Comparison of ENCODE assay signal across 18 mouse cellular contexts in genomic region chr14:74981016-74981415, GRCm38 (mm10). TPM values are rescaled to one million over a fixed set of nuclear protein-coding genes. Genes with fewer than 3 reads are reported as not detected.
A peak's percentile ranks its signal among the peaks of the same experiment; 100 is the strongest.
DNase-seq lines count a peak whose midpoint lies in the region; ATAC-seq lines count a peak whose summit lies in the region.
"Had no signal": no experiment of that assay in that cellular context is flagged by ENCODE, and none has a peak within 500 bp of the region (broad histone marks: within the 10 kb centered on the region; RNA-seq: fewer than 3 reads in every experiment).

No protein-coding gene starts in this region.

- no peak; the same call in 1 of the 2 replicates for ATAC-seq in hindbrain, embryonic 12.5 days (ENCODE audit: low FRiP score)
- ATAC-seq in neural tube, embryonic 12.5 days (ENCODE audit: low FRiP score, low read depth) = 0 out of 2 replicates have a peak, but pooled peaks have one; percentile 41
- no peak for ATAC-seq in neural tube, embryonic 15.5 days (ENCODE audit: low FRiP score)
- ATAC-seq: forebrain, embryonic 14.5 days had no signal

- H3K27me3 ChIP-seq in hindbrain, embryonic 10.5 days (ENCODE audit: insufficient read depth, poor library complexity, severe bottlenecking) = no peaks in the 10 kb centered on the region
- no peaks in the 10 kb centered on the region for H3K27me3 ChIP-seq in hindbrain, embryonic 12.5 days
- H3K27me3 ChIP-seq in neural tube, embryonic 12.5 days (replicated peaks) = no peaks in the 10 kb centered on the region
- H3K27me3 ChIP-seq in neural tube, embryonic 15.5 days (replicated peaks) = no peaks in the 10 kb centered on the region
- H3K27me3 ChIP-seq: embryonic facial prominence, embryonic 15.5 days; hindbrain, embryonic 13.5 days had no signal

- H3K4me3 ChIP-seq in hindbrain, embryonic 10.5 days = no peak overlapping the region
- H3K4me3 ChIP-seq in hindbrain, embryonic 12.5 days = no peak overlapping the region
- no peak overlapping the region for H3K4me3 ChIP-seq in neural tube, embryonic 12.5 days
- H3K4me3 ChIP-seq in neural tube, embryonic 15.5 days (replicated peaks) = no peak overlapping the region
- H3K4me3 ChIP-seq: embryonic facial prominence, embryonic 15.5 days; erythroblast, embryonic 14.5 days; forebrain, embryonic 10.5 days; heart, embryonic 12.5 days; hindbrain, embryonic 13.5 days had no signal

- no peaks in the 10 kb centered on the region for H3K4me1 ChIP-seq in hindbrain, embryonic 10.5 days (replicated peaks)
- H3K4me1 ChIP-seq in hindbrain, embryonic 12.5 days = 0 out of 2 replicates have a peak, but pooled peaks cover 3% of the 10 kb centered on the region
- H3K4me1 ChIP-seq in neural tube, embryonic 12.5 days = no peaks in the 10 kb centered on the region
- H3K4me1 ChIP-seq in neural tube, embryonic 15.5 days = peaks cover 4% of the 10 kb centered on the region; the same call in 1 of the 2 replicates
- H3K4me1 ChIP-seq: embryonic facial prominence, embryonic 15.5 days; hindbrain, embryonic 13.5 days had no signal

- H3K4me2 ChIP-seq in hindbrain, embryonic 12.5 days (replicated peaks) = no peak overlapping the region
- no peak overlapping the region for H3K4me2 ChIP-seq in neural tube, embryonic 12.5 days (replicated peaks)
- no peak overlapping the region for H3K4me2 ChIP-seq in neural tube, embryonic 15.5 days
- H3K4me2 ChIP-seq: embryonic facial prominence, embryonic 15.5 days; heart, embryonic 12.5 days; hindbrain, embryonic 13.5 days had no signal

- no peaks in the 10 kb centered on the region for H3K36me3 ChIP-seq in hindbrain, embryonic 10.5 days
- no peaks in the 10 kb centered on the region for H3K36me3 ChIP-seq in hindbrain, embryonic 12.5 days
- H3K36me3 ChIP-seq in neural tube, embryonic 12.5 days = no peaks in the 10 kb centered on the region
- no peaks in the 10 kb centered on the region for H3K36me3 ChIP-seq in neural tube, embryonic 15.5 days
- H3K36me3 ChIP-seq: embryonic facial prominence, embryonic 15.5 days; forebrain, embryonic 10.5 days; heart, embryonic 12.5 days; hindbrain, embryonic 13.5 days had no signal

- no peaks in the 10 kb centered on the region for H3K9me3 ChIP-seq in hindbrain, embryonic 10.5 days
- H3K9me3 ChIP-seq in hindbrain, embryonic 12.5 days (replicated peaks) = no peaks in the 10 kb centered on the region
- no peaks in the 10 kb centered on the region for H3K9me3 ChIP-seq in neural tube, embryonic 12.5 days
- H3K9me3 ChIP-seq in neural tube, embryonic 15.5 days (replicated peaks) = no peaks in the 10 kb centered on the region
- H3K9me3 ChIP-seq: embryonic facial prominence, embryonic 15.5 days; forebrain, embryonic 10.5 days; heart, embryonic 12.5 days; hindbrain, embryonic 13.5 days had no signal

- H3K27ac ChIP-seq in hindbrain, embryonic 10.5 days = no peak overlapping the region
- no peak overlapping the region for H3K27ac ChIP-seq in hindbrain, embryonic 12.5 days
- no peak overlapping the region for H3K27ac ChIP-seq in neural tube, embryonic 12.5 days
- no peak overlapping the region for H3K27ac ChIP-seq in neural tube, embryonic 15.5 days (replicated peaks)
- H3K27ac ChIP-seq: embryonic facial prominence, embryonic 15.5 days; forebrain, embryonic 10.5 days; hindbrain, embryonic 13.5 days had no signal

- H3K9ac ChIP-seq in hindbrain, embryonic 12.5 days = no peak overlapping the region
- H3K9ac ChIP-seq in neural tube, embryonic 12.5 days = no peak overlapping the region
- no peak overlapping the region for H3K9ac ChIP-seq in neural tube, embryonic 15.5 days (replicated peaks)
- H3K9ac ChIP-seq: embryonic facial prominence, embryonic 15.5 days; heart, embryonic 12.5 days; hindbrain, embryonic 13.5 days had no signal

- peak; percentile 14 for DNase-seq in hindbrain, embryonic 10.5 days (ENCODE audit: low spot score)
- DNase-seq in hindlimb bud, embryonic 11.5 days (ENCODE audit: extremely low spot score, low read depth, low spot score) = peak; percentile 14
- no peak for DNase-seq in left cerebral cortex, adult 8-10 months (ENCODE audit: low spot score in 2 of 2)
- no peak for DNase-seq in layer of hippocampus, postnatal 14 days (ENCODE audit: low spot score in 2 of 2)
- DNase-seq: adrenal gland, postnatal 10 days; cerebellum, adult 11 months; cerebellum, adult 8-10 months; cerebellum, postnatal 14 days; gastrocnemius, postnatal 10 days had no signal

- WGBS in hindbrain, embryonic 10.5 days = 63% methylated on average over 3 of the region's 3 CpGs
- WGBS in hindbrain, embryonic 12.5 days = 50% methylated on average over 3 of the region's 3 CpGs
- 44% methylated on average over 3 of the region's 3 CpGs for WGBS in neural tube, embryonic 12.5 days
- 40% methylated on average over 3 of the region's 3 CpGs for WGBS in neural tube, embryonic 15.5 days

RNA-seq across cellular contexts. Expression of gene Lrch1, which starts 33.3 kb away (rescaled TPM):
- polyA plus RNA-seq in hindbrain, embryonic 10.5 days (2016; fragmentation: Nextera tagmentation; extraction: Ambion mirVana) = 6.8 and 8.2 TPM in 2 replicates
- 13.3 and 23.4 TPM in 2 replicates for polyA plus RNA-seq in hindbrain, embryonic 12.5 days (2016; fragmentation: Nextera tagmentation; extraction: Ambion mirVana)
- 12.2 and 12.5 TPM in 2 replicates for polyA plus RNA-seq in neural tube, embryonic 12.5 days (2016; fragmentation: Nextera tagmentation; extraction: Ambion mirVana)
- polyA plus RNA-seq in neural tube, embryonic 15.5 days (2015; fragmentation: Nextera tagmentation; extraction: Ambion mirVana) = 19.6 and 20.6 TPM in 2 replicates
- 10 to 100 TPM; 13.6 to 26.9 (median 19.1) TPM for total RNA-seq in left cerebral cortex, adult 8-10 months (2022)
- 10 to 100 TPM; 21.9 to 24.1 TPM for total RNA-seq in layer of hippocampus, postnatal 14 days (2021)

RNA-seq across cellular contexts. Expression of gene Rubcnl, which starts 34.8 kb away (rescaled TPM):
- 0.13 and 0.29 TPM in 2 replicates for polyA plus RNA-seq in hindbrain, embryonic 10.5 days (2016; fragmentation: Nextera tagmentation; extraction: Ambion mirVana)
- polyA plus RNA-seq in hindbrain, embryonic 12.5 days (2016; fragmentation: Nextera tagmentation; extraction: Ambion mirVana) = 0.08 and 0.23 TPM in 2 replicates
- polyA plus RNA-seq in neural tube, embryonic 12.5 days (2016; fragmentation: Nextera tagmentation; extraction: Ambion mirVana) = 0.14 and 0.42 TPM in 2 replicates
- polyA plus RNA-seq in neural tube, embryonic 15.5 days (2015; fragmentation: Nextera tagmentation; extraction: Ambion mirVana) = 0.10 and 0.69 TPM in 2 replicates
- 1 to 10 TPM; 1.2 to 3.1 (median 2.0) TPM for total RNA-seq in left cerebral cortex, adult 8-10 months (2022)
- 1 to 10 TPM; 1.2 to 1.4 TPM for total RNA-seq in layer of hippocampus, postnatal 14 days (2021)

Comparison
In these comparisons a context has a peak if more than half of its experiments do, and no peak if none do; other contexts are left out.
1. DNase-seq: peak in hindbrain, embryonic 10.5 days (single experiment) and hindlimb bud, embryonic 11.5 days (single experiment); none in left cerebral cortex, adult 8-10 months (0 of 2) and layer of hippocampus, postnatal 14 days (0 of 2).